Mouse (Mus musculus) CD8-positive naive resting alpha-beta T cell, adult 2 months (primary cell): ENCODE results near the gene Scamp1.

Experiments
- DNase-seq, 2 experiments: peaks; one replicate each; pipeline ENCODE4 v3.0.0; 2022; ENCODE audit warnings: low read depth in 2 of 2, low spot score in 2 of 2

The Scamp1 gene

DNA sequence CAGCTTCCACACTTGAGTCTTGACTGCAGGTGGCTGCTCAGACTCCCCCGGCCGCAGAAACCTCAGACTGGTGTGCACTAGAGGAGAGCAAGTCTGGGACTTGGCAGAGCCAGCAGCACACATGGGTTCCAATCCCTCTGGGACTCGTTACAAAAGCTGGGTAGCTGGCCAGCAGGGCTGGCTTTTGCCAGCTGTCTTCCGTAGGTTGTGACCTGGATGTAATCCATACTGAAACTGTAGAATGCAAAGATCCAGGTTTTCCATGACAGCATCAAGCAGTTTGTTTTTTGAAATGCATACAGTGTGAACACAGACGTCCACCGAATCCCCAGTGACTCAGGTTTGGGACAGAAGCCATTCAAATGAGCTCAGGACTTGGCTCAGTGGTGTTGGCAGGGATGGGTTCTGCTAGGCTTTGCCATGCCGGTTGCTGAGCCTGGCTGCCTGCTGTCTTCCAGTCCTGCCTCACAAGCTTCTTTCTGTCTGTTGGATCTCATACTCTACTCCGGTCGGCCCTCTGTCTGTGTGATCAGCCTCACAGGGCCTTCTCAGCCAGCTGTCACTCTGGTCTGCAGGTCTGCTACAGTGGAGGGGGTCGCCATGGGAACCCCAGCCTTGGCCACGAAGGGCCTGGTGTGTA lies 107.1 kb downstream of the Scamp1 start:
- no peak for DNase-seq

DNA sequence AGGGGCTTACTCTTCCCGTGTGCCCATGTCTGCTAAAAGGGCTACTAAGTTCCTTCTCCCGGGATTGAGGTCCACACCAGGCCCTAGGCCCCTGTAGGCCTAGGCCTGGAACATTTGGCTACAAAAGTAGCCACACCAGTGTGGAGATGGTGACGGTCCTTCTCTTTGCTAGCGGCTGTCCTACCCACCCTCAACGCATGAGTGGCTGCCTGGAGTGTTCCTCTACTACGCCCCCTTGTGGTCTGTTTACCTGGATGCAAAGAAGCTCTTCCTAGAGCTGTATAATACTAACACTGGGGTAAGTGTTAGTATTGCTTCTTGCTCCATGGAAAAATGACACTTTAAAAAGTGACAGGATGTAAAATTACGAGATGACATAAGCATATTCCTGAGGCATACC lies 108.5 kb downstream of the Scamp1 start:
- DNase-seq, result no peak

DNA sequence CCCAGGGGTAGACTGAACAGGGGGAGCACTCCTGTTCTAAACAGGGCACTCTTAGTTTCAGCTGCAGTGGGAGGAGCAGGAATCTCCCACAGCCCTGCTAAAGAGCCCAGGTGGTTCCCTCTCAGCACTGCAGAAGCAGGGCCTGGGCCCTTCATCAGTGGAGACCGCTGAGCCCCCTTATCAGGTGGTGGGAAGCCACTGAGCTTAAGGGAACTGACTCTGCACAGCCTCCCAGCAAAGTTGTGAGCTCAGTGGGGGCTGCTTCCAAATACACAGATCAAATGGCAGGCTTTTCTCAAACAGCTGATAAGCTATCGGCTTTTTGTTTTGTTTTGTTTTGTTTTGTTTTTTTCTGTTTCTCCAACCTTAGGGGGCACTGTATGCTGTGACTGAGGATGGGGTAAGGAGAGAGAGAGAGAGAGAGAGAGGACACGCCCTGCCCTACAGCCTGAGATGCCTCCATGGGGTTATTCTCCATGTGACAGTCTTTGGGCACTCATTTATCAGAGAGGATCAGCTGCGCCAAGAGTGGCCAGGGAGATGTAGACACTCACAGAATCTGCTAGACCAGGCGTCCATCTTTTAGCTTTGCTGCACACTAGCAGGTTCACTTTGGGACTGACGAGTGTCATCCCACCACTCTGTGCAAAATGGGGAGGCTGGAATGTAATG lies 110.1 kb downstream of the Scamp1 start:
- DNase-seq, result no peak

DNA sequence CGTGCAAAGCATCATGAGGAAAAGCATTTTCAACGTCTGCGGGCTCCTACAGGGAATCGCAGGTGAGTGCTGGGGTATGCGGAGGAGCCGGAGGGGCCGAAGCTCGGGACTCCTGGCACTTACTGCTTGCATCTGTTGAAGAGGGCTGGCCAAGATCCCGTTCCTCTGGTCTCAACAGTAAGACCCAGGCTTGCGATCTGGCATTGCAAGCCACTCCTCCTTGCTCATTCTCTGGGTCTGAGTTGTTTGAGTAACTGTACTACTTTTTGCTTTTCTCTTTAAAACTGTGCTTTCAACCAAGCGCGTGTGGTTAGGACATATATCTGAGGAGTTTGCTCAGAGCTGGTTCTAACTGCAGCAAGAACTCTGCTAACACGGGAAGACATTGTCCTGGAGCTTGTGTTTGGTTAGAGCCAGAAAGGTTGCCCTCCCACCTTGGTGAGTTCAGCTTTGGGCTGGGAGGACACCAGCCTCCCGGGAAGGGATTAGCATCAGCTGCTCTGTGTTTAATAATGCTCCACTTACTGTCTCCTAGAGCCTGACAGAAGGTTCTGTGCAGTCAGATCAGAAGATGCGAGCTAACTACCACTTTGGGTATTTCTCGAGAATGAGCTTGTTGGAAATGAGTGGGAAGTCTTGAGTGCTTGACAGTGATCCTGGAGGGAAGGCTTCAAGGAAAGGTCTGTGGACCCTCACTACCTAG lies 110.9 kb downstream of the Scamp1 start:
- no peak for DNase-seq

DNA sequence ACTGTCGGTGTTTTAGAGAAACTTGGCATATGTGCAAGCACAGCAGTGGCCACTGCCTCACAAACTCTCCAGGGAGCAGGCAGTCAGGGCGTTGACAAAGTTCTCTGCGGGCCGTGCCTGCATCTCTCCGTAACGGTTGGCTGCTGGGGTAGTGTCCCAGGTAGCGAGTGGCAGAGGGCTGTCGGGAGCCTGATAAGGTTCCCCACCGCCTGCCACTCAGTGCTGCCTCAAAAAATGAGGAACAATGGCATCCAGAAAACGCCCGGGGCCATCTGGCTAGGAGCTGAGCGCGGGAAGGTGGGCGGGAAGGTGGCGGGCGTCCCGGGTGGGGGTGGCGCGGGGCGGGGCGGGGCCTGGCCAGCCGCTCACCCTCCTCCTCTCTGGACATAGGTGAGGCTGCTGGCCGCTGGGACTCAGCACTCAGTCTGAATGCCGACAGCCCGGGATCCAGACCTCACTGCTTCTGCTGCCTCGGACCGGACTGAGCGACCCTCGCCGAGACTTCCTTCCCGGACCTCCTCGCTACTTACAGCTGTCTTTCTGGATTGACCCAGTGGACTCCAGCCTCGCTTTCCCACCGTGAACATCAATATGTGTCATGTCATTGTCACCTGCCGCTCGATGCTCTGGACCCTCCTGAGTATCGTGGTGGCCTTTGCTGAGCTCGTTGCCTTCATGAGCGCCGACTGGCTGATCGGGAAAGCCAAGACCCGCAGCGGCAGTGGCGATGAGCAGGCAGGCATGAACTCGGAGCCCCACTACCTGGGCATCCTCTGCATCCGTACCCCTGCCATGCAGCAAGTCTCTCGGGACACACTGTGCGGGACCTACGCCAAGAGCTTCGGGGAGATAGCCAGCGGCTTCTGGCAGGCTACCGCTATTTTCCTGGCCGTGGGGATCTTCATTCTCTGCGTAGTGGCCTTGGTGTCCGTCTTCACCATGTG lies 111.8 kb downstream of the Scamp1 start:
- DNase-seq, result no peak

DNA sequence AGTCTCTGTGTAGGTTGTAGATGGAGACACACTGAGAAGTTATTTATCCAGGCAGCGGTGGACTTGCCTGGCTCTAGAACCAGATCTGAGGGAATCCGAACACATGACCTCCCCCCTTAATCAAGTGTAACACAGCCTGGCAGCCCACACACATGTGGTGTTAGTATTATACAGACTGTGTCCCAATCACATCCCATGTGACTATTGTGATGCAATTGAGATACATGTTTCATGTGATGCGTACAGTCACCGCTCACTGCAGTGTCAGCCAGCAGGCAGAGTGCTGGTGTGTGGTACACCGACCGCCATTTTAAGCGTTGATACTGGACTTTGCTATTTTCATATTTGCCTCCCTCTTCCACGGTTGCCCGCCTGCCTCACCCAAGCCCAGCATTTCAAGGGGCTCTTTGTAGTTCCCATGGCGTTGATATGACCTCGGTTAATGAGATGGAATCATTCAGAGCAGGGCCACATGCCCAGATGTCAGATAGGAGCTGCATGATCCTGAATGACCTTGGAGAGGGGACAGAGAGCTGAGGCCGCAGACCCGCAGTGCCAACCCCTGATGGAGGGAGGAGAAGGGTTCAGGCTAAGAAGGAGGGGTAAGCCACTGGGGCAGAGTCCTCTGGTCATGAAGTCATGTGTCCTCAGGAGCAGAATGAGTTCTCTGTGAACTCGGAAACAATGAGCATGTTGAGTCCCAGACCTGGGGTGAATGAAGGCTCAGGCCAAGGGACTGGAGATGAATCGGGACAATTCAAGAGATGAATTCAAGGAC lies 112.9 kb downstream of the Scamp1 start:
- no peak for DNase-seq

DNA sequence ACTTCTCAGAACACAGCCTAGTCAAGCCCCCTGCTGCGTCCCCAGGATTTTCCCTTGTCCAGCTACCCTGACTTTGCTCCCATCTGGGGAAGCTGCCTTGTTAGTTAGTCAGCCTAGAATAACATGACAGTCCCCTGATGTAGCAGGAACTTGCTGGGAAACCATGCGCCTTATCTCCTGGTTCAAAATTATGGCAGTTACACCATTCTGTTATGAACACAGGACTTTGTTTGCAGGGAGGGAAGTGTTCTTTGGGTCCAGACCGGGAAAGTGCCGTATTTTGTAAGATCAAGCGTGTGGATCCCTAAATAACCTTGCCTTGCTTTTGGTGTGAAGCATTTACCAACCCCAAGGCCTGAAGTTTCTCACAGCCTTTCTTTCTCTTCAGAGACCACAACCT lies 114.0 kb downstream of the Scamp1 start:
- no peak for DNase-seq

DNA sequence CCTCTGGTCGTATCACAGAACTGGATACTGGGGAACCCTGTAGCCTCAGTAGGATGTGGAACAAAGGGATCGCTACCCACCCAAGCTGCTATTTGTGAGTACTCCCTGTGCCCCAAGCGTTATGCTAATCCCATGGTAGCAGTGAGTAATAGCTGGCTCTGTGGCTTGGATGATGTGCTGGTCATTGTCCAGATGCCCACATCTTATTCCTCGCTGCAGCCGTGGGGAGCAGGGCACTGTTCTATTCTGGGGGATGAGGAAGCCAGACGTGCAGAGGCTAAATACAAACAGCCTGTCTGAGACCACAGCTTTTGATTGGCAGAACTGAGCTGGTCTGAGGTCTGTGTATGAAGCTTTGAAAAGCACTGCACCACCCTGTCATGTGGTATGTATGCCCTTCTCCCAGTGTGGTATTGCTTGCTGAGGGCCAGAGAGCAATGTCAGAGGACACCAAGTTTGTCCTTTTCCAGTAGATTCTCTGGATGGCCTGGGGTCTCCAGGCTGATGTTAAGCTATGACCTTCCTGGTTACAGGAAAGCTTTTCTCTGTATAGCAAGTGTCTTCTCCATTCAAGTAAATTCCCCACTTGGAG lies 116.2 kb downstream of the Scamp1 start:
- no peak for DNase-seq

DNA sequence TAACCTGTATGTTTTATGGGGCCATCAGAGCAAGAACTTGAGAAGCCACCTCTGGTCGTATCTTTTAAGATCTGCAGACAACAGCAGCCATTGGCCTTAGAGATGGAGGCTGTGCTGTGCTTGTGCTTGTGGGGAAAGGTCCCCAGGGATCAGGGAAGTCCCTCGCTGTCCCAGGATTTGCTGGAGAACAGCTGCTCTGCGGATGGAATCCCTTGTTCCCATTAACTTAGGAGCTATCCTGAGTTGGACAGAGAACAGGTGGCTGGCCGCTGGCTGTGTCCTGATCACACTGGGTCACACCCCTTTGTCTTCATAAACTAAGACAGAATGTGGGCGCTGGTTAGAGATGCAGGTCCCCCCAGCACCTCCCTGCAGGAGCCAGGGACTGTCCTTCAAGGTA lies 117.3 kb downstream of the Scamp1 start:
- no peak for DNase-seq

DNA sequence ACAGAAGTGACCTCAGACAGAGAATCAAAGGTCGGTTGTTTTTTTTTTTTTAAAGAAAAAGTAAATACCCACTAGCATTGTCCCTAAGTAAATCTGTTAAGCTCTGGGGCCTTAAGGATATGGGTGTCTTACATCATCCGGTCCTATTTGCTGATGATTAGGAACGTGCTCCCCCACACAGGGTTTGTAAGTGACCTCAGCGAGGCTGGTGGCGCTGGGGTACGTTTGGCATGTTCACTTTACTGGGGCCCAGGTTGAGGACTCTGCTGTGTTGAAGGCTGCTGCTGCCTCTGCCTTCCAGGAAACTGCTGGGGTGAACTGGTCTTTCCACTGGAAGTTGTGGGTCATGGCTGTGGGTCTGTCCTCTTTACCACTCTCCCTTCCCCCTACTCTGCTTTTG lies 121.2 kb downstream of the Scamp1 start:
- no peak for DNase-seq

DNA sequence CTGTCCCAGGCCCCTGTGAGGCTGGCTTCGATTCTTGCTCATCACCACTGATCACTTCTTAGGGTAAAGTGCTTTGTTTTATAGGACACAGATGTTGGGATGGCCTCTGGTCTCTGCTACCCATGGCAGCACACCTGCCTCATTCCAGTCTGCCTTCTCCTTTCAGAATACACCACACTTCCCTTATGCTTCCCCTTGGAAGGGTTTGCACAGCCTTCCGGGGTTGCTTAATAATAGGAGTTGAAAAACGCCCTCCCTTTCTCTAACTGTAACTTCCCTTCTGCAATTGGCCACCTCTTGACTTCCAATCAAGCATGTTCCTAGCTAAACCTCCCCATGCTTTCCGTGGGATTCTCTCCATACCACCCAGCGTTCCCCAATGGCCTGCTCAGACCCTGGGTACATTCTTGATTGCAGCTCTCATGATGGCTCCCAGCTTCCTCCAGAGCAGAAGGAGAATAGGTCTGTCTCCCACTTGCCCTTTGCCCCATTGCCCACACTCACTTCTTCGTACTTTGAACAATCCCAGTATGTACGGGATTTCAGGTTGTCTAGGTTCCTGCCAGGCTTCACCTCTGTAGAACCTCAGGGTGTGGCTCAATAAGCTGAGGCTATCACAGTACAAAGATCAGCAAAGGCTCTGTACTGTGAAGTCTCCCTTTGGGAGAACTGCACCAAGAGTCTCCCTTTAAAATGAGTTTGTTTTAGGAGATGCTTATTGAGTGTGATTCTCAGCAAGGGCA lies 126.0 kb downstream of the Scamp1 start:
- no peak for DNase-seq

DNA sequence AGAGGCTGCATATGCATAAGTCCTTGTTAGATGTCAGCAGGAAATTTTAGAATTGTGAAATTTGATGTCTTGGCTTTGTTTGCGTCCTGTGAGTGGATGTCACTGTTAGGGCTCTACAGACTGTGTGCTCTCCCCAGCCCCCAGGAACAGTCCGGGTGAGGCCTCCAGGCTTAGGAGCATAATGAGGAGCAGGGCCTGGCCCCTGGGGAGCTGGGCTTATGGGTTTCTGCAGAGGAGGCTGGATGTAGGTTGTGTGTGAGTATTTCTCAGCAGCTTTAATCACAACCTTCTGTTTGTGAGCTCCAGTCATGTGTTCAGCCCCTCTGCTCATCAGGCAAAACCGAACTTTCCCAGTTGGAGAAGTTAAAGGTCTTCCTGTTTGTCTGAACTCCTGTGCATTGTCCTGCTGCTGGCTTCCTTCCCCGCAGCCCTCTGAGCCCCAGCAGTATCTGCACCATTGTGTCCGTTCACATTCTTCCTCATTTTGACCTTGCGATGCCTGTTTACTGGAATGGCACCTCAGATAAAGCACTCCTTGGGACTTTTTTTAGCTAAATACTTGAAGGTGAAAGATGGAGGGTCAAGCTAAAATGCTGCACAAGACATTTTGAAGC lies 126.7 kb downstream of the Scamp1 start:
- DNase-seq, result no peak

DNA sequence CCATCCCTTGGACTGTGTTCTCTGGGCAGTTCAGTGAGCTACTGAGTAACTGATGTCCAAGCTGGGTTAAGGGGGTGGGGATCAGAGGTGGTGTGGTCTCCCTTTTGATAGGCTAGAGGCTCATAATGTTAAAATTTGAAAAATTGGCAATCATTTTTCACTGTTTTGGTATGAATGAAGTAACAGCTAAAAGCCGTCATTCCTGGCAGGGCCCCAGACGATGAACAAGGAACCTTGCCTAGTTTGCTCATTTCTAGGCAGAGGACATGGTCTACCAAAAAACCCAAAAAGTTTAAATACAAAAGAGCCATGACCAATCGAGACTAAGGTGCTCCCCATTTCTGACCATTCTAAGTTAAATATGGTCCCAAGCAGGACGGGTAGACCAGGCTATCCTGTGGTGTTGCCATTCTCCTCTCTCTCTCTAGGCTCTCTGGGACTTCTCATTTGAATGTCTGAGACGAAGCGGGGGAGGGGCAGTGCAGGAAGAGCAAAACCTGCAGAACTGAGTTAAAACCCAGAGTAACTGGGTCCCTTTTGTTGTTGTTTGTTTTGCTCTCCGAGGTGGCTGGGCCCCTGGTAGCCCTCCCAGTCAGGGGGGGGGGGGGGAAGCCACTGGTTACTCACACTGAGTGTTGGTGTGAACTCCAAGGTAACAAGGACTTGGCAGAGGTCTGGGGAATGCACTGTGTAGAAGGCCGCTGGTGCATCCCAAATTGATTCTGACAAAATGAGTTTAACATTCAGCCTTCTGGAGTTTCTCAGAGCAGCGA lies 129.8 kb downstream of the Scamp1 start:
- no peak for DNase-seq

DNA sequence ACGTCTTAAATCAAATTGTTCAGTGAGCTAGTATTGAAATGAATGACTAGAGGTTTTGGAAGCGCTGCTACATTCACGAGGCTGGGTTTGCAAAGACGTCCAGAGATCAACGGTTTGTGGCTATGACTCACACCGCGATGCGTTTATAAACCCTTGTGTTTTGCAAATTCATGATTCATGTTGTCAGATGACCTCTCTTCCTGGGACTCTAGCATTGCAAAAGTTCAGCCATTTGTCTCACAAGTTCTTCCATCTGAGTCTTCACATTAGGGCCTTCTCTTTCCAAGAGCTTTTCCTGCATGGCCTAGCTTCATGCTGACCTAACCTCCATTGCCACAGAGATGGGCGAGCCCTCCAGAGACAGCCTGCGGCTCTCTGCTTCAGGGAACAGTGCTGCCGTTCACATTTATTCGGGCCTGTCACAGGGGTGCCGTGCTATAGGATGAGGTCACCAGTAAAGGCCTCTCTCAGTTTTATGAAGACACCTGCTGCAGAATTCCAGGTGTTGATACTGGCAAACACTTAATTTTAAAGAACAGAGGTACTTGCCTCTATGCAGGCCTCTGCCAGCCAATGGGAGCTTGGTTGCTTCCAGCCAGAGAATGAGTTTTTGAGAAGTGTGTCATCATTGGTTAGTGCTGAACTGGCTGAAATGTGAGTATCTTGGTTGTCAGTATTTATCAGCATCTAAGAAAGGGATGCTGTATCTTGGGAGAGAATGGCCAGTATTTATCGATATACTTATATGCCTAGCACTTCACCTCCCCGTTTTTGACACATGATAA lies 131.0 kb downstream of the Scamp1 start:
- no peak for DNase-seq

DNA sequence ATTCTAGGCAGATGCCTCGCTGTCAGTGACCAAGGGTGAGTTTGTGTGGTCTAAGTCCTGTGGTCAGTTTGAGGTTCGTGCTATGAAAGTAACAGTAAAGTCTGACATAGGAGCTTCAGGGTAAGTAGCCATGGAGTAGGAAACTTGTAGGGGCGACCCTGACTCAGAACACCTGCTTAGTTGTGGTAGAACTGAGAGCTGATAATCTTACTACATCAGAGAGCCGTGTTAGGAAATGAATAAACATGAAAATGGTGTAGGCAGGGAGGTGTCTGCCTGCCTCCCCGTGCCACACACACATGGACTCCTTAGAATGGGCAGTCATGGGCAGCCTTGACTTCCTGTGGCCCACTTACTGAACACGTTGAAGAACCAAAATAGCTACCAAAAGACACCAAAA lies 132.0 kb downstream of the Scamp1 start:
- no peak for DNase-seq

DNA sequence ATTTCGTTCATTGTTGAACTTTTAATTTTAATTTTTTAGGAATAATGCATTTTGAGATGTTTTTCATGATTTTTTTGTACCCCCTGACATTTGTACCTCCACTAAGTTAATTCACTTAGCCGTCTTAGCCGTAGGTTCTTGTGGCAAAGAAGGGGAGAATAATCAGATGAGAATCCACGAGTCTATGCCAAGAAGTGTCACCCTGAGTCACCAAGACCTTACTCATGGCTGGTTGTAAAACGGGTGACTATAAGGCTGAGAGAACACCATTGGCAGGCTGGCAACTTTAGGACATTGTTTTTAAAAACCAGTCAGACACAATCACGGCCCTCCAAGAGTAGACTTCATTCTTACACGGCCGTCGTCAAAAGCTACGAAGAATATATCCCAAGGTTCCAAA lies 132.8 kb downstream of the Scamp1 start:
- DNase-seq, result no peak
